Mouse (Mus musculus) layer of hippocampus, postnatal 10 days (tissue): ENCODE measurements around the gene Gria2. TPM values are rescaled to one million over a fixed set of nuclear protein-coding genes. Genes with fewer than 3 reads are reported as not detected.

ENCODE experiments used
- DNase-seq, 2 experiments: peaks; one replicate each; pipeline ENCODE4 v3.0.0; 2021; ENCODE audit warnings: low spot score in 2 of 2
- total RNA-seq, 2 experiments: library from RNA; stranded (reverse); gene quantifications; 2 replicates each; pipeline ENCODE4 v1.2.3; 2021

Gene Gria2
- total RNA-seq, 2 experiments from 2014 or later, result 532 to 533 TPM

GRCm38 (mm10) chr3:80776628-80777027, 26.0 kb downstream of the Gria2 start:
- no peak for DNase-seq

GRCm38 (mm10) chr3:80775971-80776370, 26.7 kb downstream of the Gria2 start:
- DNase-seq, result no peak

- DNase-seq, result no peak
Observed at GRCm38 (mm10) chr3:80774005-80774764, 28.4 kb downstream of the Gria2 start.

GRCm38 (mm10) chr3:80773232-80773631, 29.4 kb downstream of the Gria2 start:
- DNase-seq, result no peak

GRCm38 (mm10) chr3:80769506-80770235, 33.0 kb downstream of the Gria2 start:
- DNase-seq, result no peak

GRCm38 (mm10) chr3:80758955-80759354, 43.7 kb downstream of the Gria2 start:
- no peak for DNase-seq

- no peak for DNase-seq
Observed at GRCm38 (mm10) chr3:80758363-80758762, 44.3 kb downstream of the Gria2 start.

GRCm38 (mm10) chr3:80750786-80751185, 51.8 kb downstream of the Gria2 start:
- DNase-seq, result no peak

- no peak for DNase-seq
Observed at GRCm38 (mm10) chr3:80725205-80725604, 77.4 kb downstream of the Gria2 start.

GRCm38 (mm10) chr3:80713123-80713522, 89.5 kb downstream of the Gria2 start:
- DNase-seq, result no peak

GRCm38 (mm10) chr3:80708992-80709391, 93.6 kb downstream of the Gria2 start:
- no peak for DNase-seq

- DNase-seq, result no peak
Observed at GRCm38 (mm10) chr3:80702173-80702572, 100.5 kb downstream of the Gria2 start.

GRCm38 (mm10) chr3:80697523-80697922, 105.1 kb downstream of the Gria2 start:
- DNase-seq, result no peak

GRCm38 (mm10) chr3:80694965-80695364, 107.7 kb downstream of the Gria2 start:
- no peak for DNase-seq

GRCm38 (mm10) chr3:80665105-80665504, 137.5 kb downstream of the Gria2 start:
- no peak for DNase-seq

- no peak for DNase-seq
Observed at GRCm38 (mm10) chr3:80663293-80663692, 139.3 kb downstream of the Gria2 start.

GRCm38 (mm10) chr3:80661838-80662237, 140.8 kb downstream of the Gria2 start:
- DNase-seq, result no peak

GRCm38 (mm10) chr3:80652213-80652612, 150.4 kb downstream of the Gria2 start:
- no peak for DNase-seq
